Mouse (Mus musculus) adrenal gland, adult 18-20 months (tissue): ENCODE measurements around the gene Nup210l. TPM values are rescaled to one million over a fixed set of nuclear protein-coding genes. Genes with fewer than 3 reads are reported as not detected.
"Not testable (repeated sequence)": the region's sequence is repeated elsewhere in the genome, so short reads cannot be mapped to it uniquely, and the experiment has no call there.

Experiments used
- DNase-seq, 2 experiments: peaks; one replicate each; pipeline ENCODE4 v3.0.0; 2021 to 2022; ENCODE audit warnings: low spot score in 2 of 2
- total RNA-seq, 2 experiments: library from RNA; stranded (reverse); gene quantifications; 1 replicate in 1 of 2; 2 replicates in 1 of 2; pipeline ENCODE4 v1.2.3; 2021

Gene Nup210l
- total RNA-seq, 2 experiments from 2014 or later: 0.48 to 0.53 TPM

DNA sequence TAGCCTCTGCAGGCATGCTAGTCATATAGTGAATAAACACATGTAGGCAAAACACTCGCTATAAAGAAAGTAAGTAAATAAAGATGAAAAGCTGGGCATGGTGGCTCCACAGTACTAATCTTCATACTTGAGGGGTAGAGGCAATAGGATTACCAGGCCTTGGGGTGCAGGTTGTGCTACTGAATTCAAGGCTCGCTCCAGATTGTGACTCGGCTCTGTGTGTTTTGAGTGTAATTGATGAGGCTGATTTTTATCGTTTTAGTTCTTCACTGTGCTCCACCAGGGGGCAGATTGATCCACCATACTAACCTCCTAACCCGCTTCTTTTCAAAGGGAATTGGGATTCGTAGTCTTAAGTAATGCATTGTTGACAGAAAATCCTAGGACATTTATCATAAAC, 116.2 kb downstream of the Nup210l start:
- peak; percentile 39 to 49 for DNase-seq

DNA sequence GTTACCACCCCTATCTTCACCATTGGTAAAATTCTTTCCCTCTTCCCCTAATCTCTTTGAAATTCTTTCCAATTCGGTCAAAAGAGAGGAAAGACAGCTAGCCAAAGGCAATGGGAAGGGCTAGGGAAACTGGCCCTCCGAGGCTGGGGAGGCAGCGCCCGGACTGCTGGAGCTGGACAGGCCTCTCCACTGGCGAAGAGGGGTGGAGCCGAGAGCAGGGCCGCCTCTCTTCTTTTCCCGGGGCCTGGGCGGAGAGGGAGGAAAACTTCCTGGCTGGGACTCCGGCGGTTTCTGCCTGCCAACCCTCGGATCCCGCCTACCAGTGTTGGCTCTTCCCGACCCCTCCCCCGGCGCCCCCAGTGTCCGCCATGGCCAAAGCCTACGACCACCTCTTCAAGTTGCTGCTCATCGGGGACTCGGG, 116.6 kb downstream of the Nup210l start:
- peak; percentile 78 to 81 for DNase-seq

GRCm38 (mm10) chr3:90221123-90221522, 117.2 kb downstream of the Nup210l start:
- DNase-seq: no peak

DNA sequence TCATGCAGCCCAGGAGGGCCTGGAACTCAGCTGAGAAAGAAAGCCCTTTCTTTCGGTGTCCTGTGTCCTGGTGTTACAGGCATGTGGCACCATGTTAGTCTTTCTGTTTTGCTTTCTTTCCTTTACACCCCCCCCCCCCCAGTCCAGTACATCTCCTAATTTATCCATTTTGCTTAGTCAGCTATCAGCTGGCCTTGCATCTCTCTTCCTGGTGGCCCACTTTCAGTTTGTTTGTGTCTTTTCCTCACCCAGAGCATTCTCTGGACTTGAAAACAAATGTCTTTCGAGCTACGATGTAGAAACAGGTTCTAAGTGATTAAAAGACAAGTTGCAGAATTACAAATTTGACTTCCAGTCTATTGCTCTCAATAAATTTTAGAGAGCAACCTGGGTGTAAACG, 118.5 kb downstream of the Nup210l start:
- DNase-seq: no peak

GRCm38 (mm10) chr3:90222941-90223340, 119.0 kb downstream of the Nup210l start:
- no peak for DNase-seq

GRCm38 (mm10) chr3:90224331-90224730, 120.4 kb downstream of the Nup210l start:
- no peak for DNase-seq

DNA sequence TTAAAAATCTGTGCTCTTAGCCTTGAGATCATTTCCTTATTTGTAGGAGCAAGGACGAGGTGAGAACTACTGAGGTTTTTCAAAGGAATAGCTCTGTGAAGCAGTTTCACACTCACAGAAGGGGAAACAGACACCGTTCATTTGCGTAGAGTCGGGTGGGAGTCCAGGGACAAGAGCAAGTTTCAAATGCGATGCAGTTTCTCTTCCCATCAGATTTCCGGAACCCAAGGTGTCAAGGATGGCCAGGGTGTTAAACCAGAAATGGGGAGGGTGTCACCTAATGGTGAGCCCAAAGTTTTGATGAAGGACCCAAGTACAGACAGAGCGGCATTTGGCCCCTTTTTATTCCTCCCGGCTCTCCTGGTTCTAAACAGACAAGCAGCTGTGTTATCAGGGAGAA, 127.1 kb downstream of the Nup210l start:
- no peak for DNase-seq

- peak; percentile 87 to 89 for DNase-seq
These were observed 127.8 kb downstream of the Nup210l start, which contains the start of gene Jtb for GRCm38 (mm10) chr3:90231507-90232333. Gene Jtb (plus strand): TSS chr3:90231597.

DNA sequence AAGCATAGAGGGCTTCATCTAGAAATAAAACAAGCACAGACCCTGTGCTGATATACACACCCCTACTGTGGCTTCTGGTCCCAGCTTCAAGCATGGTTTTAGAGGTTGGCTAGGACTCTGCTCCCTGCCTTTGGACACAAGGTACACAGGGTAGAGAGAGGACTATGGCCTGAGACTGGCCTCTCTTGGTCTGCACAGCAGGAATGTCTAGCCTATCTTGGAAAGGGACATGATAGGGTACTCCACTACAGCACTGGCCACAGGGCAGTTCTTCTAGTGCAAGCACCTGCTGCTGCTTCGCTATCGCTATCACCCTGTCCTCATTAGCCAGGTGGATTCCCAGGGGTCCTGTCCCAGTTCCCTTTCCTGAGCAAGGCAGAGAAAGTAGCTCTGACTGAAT, 137.3 kb downstream of the Nup210l start:
- DNase-seq: no peak

GRCm38 (mm10) chr3:90241669-90242358, 137.9 kb downstream of the Nup210l start:
- no peak for DNase-seq

DNA sequence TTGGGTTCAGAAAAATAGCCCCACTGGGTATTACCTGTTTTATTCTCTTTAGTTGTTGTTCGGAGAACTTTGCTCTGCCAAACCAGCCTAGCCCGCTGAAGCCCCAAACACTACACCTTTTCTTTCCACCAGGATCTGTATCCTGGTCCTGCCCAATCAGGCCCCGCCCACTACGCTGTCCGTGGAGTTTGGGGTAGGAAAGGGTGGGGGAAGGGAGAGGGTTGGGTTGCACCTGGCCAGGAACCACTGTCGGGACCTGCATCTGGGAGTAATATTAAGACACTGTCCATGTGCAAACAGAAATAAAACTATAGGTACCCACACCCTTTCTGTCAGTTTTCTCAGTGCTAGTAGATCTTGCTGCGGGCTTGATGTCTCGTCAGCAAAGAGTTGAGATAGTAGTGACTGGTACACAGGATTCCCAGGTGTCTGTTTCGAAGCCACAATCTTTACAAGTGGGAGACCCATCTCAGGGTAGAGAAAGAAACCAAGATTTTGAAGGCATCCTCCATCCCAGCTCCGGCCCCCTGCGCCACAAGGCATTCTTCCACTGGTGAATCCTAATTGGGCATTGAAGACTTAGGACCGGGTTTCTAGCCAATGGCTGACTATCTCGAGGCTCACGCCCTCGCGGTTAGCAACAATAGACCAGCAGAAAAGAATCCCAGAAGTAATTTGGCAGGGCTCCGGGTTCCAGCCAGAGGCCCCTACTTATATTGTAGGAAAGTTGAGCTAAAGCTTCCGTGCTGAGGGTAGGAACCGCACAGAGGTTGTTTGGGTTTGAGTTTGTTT, 139.2 kb downstream of the Nup210l start, which contains the start of gene Creb3l4:
Creb3l4 (minus strand) TSS at position 529 of the 792 bp plus-strand sequence.
- no peak for DNase-seq

DNA sequence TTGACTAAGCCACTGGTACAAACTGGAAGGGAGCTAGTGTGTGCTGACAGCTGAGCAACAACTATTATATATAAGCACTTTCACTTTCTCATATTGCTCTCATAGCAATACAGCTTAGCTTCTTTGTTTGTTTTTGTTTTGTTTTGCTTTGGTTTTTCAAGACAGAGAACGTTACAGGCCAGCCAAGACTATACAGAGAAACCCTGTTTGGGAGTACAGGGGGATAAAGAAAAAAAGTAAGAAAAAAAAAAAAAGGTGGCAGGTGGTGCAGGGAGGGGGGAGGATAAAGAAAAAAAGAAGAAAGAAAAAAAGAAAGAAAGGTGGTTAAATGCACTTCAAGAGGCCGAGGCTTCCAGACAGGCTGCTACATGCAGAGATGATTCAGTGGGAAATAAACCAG, 141.5 kb downstream of the Nup210l start:
- no peak for DNase-seq

DNA sequence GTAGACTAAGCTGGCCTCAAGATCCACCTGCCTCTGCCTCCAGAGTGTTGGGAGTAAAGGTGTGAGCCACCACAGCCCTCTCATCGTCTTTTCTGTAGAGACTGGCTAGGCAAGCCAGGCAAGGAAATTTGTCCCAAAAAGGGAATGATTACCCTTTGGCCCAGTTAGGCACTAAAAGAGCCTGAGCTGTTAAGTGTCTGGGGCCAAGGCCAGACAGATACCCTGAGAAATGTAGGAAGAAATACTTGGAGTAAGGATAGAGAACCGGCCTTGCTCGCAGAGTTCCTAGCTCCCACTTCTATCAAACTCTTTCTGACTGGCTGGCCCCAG, 143.7 kb downstream of the Nup210l start:
- no peak for DNase-seq

GRCm38 (mm10) chr3:90247960-90248745, 144.2 kb downstream of the Nup210l start, which contains the start of gene Slc39a1:
Gene Slc39a1 (plus strand): TSS chr3:90248172.
- DNase-seq: peak; percentile 83 to 85

- peak; percentile 43 to 60 for DNase-seq
These were observed 144.8 kb downstream of the Nup210l start for GRCm38 (mm10) chr3:90248746-90249100.

DNA sequence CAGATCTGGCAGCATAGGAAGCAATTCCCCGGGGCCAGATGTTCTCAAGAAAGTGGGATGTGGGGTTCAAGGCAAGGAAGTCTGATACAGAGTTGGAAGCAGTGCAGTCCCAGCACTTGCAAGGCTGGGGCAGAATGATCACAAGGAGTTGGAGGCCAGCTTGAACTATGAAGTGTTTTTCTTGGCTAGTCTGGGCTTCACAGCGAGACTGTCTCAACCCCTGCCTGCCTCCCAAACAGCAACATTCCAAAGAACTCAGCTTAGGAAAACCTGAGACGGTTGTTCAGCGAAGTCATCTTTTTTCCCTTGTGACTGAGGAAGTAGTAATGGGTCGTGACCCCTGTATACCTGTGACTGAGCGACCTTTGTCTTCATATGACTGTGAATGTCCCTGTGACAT, 146.9 kb downstream of the Nup210l start:
- no peak for DNase-seq

- not testable (repeated sequence) for DNase-seq
These were observed 147.8 kb downstream of the Nup210l start for GRCm38 (mm10) chr3:90251731-90252226.

GRCm38 (mm10) chr3:90252659-90253058, 148.7 kb downstream of the Nup210l start:
- not testable (repeated sequence) for DNase-seq

DNA sequence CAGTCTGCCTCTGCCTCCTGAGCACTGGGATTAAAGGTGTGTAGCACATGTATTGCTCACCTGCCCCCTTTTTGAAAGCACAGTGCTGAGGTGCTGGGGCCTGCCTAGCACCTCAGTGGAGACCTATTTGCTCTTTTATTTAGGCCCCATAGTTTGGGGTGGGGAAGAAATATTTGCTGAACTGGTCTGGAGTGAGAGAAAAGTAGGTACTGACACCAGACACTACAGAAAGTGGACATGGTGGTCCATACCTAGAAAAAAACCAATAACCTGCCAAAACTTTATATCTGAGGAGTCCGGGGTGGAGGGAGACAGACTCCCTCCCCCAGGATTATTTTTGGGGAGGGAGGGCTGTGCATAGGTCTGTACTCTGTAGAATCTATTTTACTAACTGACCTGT, 149.2 kb downstream of the Nup210l start:
- DNase-seq: not testable (repeated sequence)

DNA sequence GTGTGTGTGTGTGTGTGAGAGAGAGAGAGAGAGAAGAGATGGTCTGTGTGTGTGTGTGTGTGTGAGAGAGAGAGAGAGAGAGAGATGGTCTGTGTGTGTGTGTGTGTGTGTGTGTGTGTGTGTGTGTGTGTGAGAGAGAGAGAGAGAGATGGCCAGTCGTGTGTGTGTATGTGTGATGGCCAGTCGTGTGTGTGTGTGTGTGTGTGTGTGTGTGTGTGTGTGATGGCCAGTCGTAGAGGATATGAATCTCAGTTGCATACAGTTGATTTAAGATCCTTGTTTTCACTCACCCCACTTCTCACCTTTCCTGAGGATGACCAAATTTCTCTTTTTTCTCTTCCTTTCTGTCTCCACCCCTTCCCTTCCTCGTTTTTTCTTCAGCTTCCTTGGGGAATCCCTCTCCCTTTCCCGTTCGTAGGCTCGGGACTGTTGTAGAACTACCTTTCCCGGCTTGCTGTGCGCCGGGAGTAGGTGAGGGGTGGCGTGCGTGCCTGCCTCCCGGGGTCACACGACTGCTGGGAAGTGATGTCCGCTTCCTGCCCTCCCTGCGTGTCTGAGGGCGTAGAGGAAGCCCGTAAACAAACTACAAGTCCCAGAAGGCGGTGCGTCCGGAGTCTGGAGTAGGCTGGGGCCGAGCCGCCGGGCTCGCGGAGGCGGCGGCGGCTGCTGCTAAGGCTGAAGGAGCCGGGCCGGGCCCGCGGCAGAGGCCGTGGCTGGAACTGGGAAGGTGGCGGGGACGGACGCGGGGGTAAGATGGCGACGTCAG, 149.9 kb downstream of the Nup210l start, which contains the start of gene Crtc2:
Crtc2 (plus strand) TSS at position 511 of the 766 bp plus-strand sequence.
- DNase-seq: peak; percentile 80
